Mouse (Mus musculus): ENCODE measurements around the gene Deaf1. TPM values are rescaled to one million over a fixed set of nuclear protein-coding genes. Genes with fewer than 3 reads are reported as not detected.

The Deaf1 gene
- total and polyA plus RNA-seq, 2 experiments from 2014 or later, result 21.2 to 26.4 TPM

DNA sequence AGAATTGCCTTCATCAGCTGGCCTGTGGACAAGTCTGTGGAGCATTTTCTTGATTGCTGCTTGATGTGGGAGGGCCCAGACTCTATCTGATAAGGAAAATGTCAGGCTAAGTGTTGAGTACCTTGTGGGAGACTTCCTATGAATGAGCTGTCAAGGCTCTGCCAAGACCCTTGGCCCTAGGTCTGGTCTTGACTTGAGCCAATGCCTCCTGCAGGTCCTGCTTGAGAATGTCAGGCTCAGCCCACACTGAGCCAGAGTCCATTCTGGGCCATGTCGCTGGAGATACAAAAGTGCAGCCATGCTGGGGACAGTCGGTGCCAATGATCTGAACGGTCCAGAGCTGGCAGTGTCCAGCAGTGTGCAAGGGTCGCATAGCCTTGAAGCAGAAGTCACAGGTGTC, 44.7 kb downstream of the Deaf1 start:
- 72% methylated on average over 4 of the region's 4 CpGs for WGBS
- DNase-seq (ENCODE audit: low spot score) (no peak), ATAC-seq (ENCODE audit: insufficient read depth, low read depth) (no peak)
- Histone ChIP-seq H3K9ac (replicated peaks; ENCODE audit: low read depth, low read length) (no peak overlapping the region), H3K4me1 (ENCODE audit: control insufficient read depth, insufficient read depth) (no peaks in the 10 kb centered on the region), H3K4me2 (ENCODE audit: low read depth, low read length) (no peak overlapping the region), H3K9me3 (replicated peaks; ENCODE audit: control insufficient read depth, low read length) (no peaks in the 10 kb centered on the region), H3K4me3 (ENCODE audit: low read depth, low read length) (no peak overlapping the region), H3K27ac (ENCODE audit: low read depth) (no peak overlapping the region), H3K27me3 (ENCODE audit: control insufficient read depth, insufficient read depth, low read length) (peaks cover 18% of the 10 kb centered on the region; the same call in 1 of the 2 replicates), H3K36me3 (replicated peaks; ENCODE audit: control insufficient read depth, insufficient read depth, low read length) (no peaks in the 10 kb centered on the region)
- TF ChIP-seq EP300 (IDR thresholded peaks at IDR 0.05; ENCODE audit: low read depth) (no peak), CTCF (IDR thresholded peaks at IDR 0.05; ENCODE audit: low read depth) (no peak)

DNA sequence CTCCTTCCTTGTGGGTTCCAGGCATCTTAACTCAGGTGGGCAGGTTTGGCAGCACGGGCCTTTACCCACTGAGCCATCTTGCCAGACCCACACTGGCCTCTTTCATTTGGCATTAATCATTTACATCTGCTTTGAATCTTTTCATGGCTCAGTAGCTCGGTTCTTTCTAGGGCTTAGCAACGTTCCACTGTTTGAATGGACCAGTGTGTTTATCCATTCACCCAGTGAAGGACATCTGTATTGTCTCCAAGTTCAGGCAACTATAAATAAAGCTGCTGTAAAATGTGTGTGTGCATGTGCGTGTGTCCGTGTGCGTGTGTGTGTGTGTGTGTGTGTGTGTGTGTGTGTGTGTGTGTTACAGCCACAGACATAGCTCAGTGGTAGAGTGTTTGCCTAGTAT, 46.0 kb downstream of the Deaf1 start:
- Histone ChIP-seq H3K9me3 (replicated peaks; ENCODE audit: control insufficient read depth, low read length) (no peaks in the 10 kb centered on the region), H3K27ac (ENCODE audit: low read depth) (no peak overlapping the region), H3K4me1 (ENCODE audit: control insufficient read depth, insufficient read depth) (no peaks in the 10 kb centered on the region), H3K36me3 (replicated peaks; ENCODE audit: control insufficient read depth, insufficient read depth, low read length) (no peaks in the 10 kb centered on the region), H3K9ac (replicated peaks; ENCODE audit: low read depth, low read length) (no peak overlapping the region), H3K4me3 (ENCODE audit: low read depth, low read length) (no peak overlapping the region), H3K4me2 (ENCODE audit: low read depth, low read length) (no peak overlapping the region), H3K27me3 (ENCODE audit: control insufficient read depth, insufficient read depth, low read length) (peaks cover 18% of the 10 kb centered on the region; the same call in 1 of the 2 replicates)
- WGBS, result 72% methylated on average over 6 of the region's 6 CpGs
- no peak for ATAC-seq (ENCODE audit: insufficient read depth, low read depth)
- DNase-seq (ENCODE audit: low spot score), result no peak
- TF ChIP-seq EP300 (IDR thresholded peaks at IDR 0.05; ENCODE audit: low read depth) (no peak), CTCF (IDR thresholded peaks at IDR 0.05; ENCODE audit: low read depth) (no peak)

DNA sequence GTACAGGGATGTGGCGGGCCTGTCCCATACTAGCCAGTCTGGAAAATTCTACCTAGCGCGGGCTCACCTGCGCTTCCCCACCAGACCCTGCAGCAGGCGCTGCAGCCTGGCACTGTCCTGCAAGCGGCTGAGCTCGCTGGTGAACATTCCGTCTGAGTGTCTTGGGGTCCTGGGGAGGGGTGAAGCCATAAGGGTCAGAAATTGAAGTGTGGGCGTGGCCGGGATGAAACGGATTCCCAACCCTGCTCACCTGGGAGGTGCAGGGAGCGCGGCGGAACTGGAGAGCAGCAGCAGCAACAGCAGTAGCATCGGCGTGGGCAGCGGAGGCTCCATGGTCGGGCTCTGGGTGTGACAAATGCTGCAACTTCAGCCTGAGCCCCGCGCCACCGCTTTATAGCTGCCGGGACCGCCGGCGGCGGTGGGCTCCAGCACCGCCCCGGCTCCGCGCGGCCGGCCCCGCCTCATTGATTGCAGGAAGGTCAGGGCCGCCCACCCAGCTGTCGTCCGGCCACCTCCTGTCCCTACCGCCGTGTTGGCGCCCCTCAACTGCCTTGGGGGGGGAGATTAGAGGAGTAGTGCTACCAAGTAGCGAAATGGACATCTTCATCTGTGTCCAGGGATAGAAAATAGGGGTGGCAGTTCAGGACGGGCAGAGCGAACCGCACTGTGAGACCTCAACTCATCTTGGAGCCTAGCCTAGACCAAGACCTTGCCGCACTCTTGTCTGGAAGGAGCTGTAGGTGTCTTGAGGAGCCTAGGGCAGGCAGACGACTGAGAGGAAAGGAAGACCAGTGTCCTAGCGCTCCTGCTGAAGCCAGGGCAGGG, 48.5 kb downstream of the Deaf1 start, which contains the start of gene Sct:
Sct (minus strand) TSS at position 368 of the 825 bp plus-strand sequence.
- H3K4me1 ChIP-seq (ENCODE audit: control insufficient read depth, insufficient read depth), result no peaks in the 10 kb centered on the region
- no peak within 1 kb of the TSS for H3K27ac ChIP-seq (ENCODE audit: low read depth)
- peaks cover 18% of the 10 kb centered on the region; the same call in 1 of the 2 replicates for H3K27me3 ChIP-seq (ENCODE audit: control insufficient read depth, insufficient read depth, low read length)
- WGBS, result 4% methylated on average over 46 of the region's 46 CpGs
- H3K4me3 ChIP-seq (ENCODE audit: low read depth, low read length), result peak within 1 kb of the TSS; percentile 41
- no peaks in the 10 kb centered on the region for H3K9me3 ChIP-seq (replicated peaks; ENCODE audit: control insufficient read depth, low read length)
- H3K9ac ChIP-seq (replicated peaks; ENCODE audit: low read depth, low read length), result peak within 1 kb of the TSS; percentile 27; the same call in 1 of the 2 replicates
- no peaks in the 10 kb centered on the region for H3K36me3 ChIP-seq (replicated peaks; ENCODE audit: control insufficient read depth, insufficient read depth, low read length)
- peak within 1 kb of the TSS; percentile 67 for H3K4me2 ChIP-seq (ENCODE audit: low read depth, low read length)
- ATAC-seq (ENCODE audit: insufficient read depth, low read depth) (peak; percentile 76; the same call in 1 of the 2 replicates), DNase-seq (ENCODE audit: low spot score) (peak; percentile 37)
- TF ChIP-seq EP300 (IDR thresholded peaks at IDR 0.05; ENCODE audit: low read depth), result no peak
- TF ChIP-seq CTCF (IDR thresholded peaks at IDR 0.05; ENCODE audit: low read depth), result peak; percentile 40

DNA sequence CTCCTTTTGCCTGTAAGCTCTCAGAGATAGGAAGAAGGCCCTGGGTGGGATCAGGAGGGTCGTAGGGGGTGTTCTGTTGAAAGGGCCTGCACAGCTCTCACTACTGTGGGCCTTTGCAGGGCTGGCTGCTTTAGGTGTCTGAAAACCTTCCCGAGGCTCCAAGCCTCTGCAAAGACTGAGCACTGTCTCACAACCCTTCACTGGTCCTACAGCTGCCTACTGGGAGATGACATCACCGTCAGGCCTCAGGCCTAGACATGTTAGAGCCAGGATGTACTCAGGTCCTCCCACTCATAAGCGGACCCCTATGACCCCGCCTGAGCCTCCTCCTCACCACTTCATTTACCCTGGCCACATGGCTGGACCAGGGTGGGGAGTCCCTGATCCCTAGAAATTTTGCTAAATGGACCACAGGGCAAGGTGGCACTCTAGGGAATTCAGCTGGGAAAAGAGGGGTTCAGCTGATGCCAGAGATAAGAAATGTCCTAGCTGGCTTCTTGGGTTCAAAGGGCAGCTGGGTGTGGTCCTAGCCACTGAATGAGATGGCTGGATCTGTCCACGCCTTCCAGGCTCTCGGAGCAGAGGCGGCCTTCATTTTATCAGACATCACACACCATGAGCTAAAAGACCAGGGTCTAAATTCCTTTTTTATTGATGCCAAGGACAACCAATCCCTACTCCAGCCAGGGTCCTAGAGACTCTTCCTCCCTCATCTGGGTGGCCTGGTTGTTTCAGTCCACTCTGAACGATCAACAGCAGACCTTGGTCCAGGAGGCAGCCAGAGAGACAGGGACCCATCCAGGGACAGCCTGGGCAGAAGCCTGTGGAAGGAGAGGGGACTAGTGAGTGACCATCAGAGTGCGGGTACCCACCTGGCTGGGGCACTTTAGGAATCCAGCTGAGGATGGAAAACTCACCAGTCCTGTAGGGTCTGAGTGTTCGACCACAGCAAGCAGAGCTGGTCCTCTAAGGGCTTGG, 49.5 kb downstream of the Deaf1 start:
- no peak for DNase-seq (ENCODE audit: low spot score)
- H3K9ac ChIP-seq (replicated peaks; ENCODE audit: low read depth, low read length), result no peak overlapping the region

DNA sequence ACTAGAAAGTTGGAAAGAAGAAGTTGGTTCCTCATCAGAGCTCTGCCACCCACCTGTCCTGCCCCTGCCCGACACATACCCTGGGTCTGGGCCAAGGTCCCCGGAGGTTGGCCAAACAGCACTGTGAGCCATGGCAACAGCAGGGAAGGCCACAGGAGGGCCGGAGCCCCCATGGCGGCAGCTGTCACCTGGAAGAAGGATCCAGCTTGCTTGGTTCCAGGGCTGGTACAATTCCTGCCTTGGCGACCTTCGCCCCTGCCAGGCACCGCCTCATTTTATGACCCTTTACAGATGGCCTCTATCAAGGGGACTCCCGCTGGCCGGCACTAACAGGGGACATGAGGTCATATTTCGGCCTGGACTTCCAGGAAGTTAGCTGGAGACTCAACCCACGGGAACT, 50.9 kb downstream of the Deaf1 start, which contains the start of gene Cdhr5:
Cdhr5 (minus strand) TSS at position 241 of the 400 bp plus-strand sequence.
- WGBS, result 72% methylated on average over 11 of the region's 11 CpGs
- no peak within 1 kb of the TSS for H3K4me2 ChIP-seq (ENCODE audit: low read depth, low read length)
- no peak for TF ChIP-seq CTCF (IDR thresholded peaks at IDR 0.05; ENCODE audit: low read depth)
- no peak for TF ChIP-seq EP300 (IDR thresholded peaks at IDR 0.05; ENCODE audit: low read depth)
- ATAC-seq (ENCODE audit: insufficient read depth, low read depth) (no peak), DNase-seq (ENCODE audit: low spot score) (no peak)
- no peak within 1 kb of the TSS for H3K4me3 ChIP-seq (ENCODE audit: low read depth, low read length)
- no peaks in the 10 kb centered on the region for H3K9me3 ChIP-seq (replicated peaks; ENCODE audit: control insufficient read depth, low read length)
- peaks cover 18% of the 10 kb centered on the region; the same call in 1 of the 2 replicates for H3K27me3 ChIP-seq (ENCODE audit: control insufficient read depth, insufficient read depth, low read length)
- H3K9ac ChIP-seq (replicated peaks; ENCODE audit: low read depth, low read length), result no peak within 1 kb of the TSS
- H3K27ac ChIP-seq (ENCODE audit: low read depth), result no peak within 1 kb of the TSS
- no peaks in the 10 kb centered on the region for H3K4me1 ChIP-seq (ENCODE audit: control insufficient read depth, insufficient read depth)
- H3K36me3 ChIP-seq (replicated peaks; ENCODE audit: control insufficient read depth, insufficient read depth, low read length), result no peaks in the 10 kb centered on the region

More for the DNA sequence above, 49.5 kb downstream of the Deaf1 start:
- 74% methylated on average over 11 of the region's 11 CpGs for WGBS
- Histone ChIP-seq H3K4me2 (ENCODE audit: low read depth, low read length) (no peak overlapping the region), H3K9me3 (replicated peaks; ENCODE audit: control insufficient read depth, low read length) (no peaks in the 10 kb centered on the region), H3K4me1 (ENCODE audit: control insufficient read depth, insufficient read depth) (no peaks in the 10 kb centered on the region), H3K4me3 (ENCODE audit: low read depth, low read length) (no peak overlapping the region), H3K27me3 (ENCODE audit: control insufficient read depth, insufficient read depth, low read length) (peaks cover 18% of the 10 kb centered on the region; the same call in 1 of the 2 replicates), H3K36me3 (replicated peaks; ENCODE audit: control insufficient read depth, insufficient read depth, low read length) (no peaks in the 10 kb centered on the region), H3K27ac (ENCODE audit: low read depth) (no peak overlapping the region)
- TF ChIP-seq EP300 (IDR thresholded peaks at IDR 0.05; ENCODE audit: low read depth), result no peak
- 0 out of 2 replicates have a peak, but pooled peaks have one; percentile 16 for ATAC-seq (ENCODE audit: insufficient read depth, low read depth)
